Mouse (Mus musculus) bone marrow macrophage, adult 2 months (primary cell): ENCODE data around the gene Gdf2.

Experiments used
- CTCF ChIP-seq: IDR thresholded peaks from 2 replicates; pipeline ENCODE4 v1.5.1; 2012; ENCODE audit warnings: low read depth, mild to moderate bottlenecking, low read length, moderate library complexity
- POLR2A ChIP-seq: IDR thresholded peaks from 2 replicates; pipeline ENCODE4 v1.6.1; 2012; ENCODE audit warnings: mild to moderate bottlenecking, low read depth, low read length, borderline replicate concordance

GRCm38 (mm10) chr14:33972679-33973078 is 31.8 kb downstream of the Gdf2 start:
- TF ChIP-seq CTCF: no peak
- TF ChIP-seq POLR2A: no peak
